Mouse (Mus musculus) neural tube, embryonic 15.5 days (tissue): ENCODE data around the gene Gm10662. TPM values are rescaled to one million over a fixed set of nuclear protein-coding genes. Genes with fewer than 3 reads are reported as not detected.
"Not testable (repeated sequence)": the region's sequence is repeated elsewhere in the genome, so short reads cannot be mapped to it uniquely, and the experiment has no call there.

Experiments
- ATAC-seq: fragments of 200-750 bp; cut with Nextera tagmentation; 2 replicates; pipeline ENCODE4 v1.8.0; 2017; ENCODE audit warnings: mild to moderate bottlenecking, moderate TSS enrichment, moderate library complexity; ENCODE audit not compliant: low FRiP score
- H3K27ac ChIP-seq: fragments of 300-500 bp; sonication (generic); replicated peaks from 2 replicates; pipeline ENCODE4 v1.5.1; 2015; ENCODE audit warnings: mild to moderate bottlenecking, inconsistent platforms
- H3K27me3 ChIP-seq: fragments of 300-500 bp; sonication (generic); replicated peaks from 2 replicates; pipeline ENCODE4 v1.6.1; 2015; ENCODE audit warnings: inconsistent platforms
- H3K36me3 ChIP-seq: fragments of 300-500 bp; sonication (generic); 2 replicates; pipeline ENCODE4 v1.6.1; 2015; ENCODE audit warnings: inconsistent platforms
- H3K4me1 ChIP-seq: fragments of 300-500 bp; sonication (generic); 2 replicates; pipeline ENCODE4 v1.6.1; 2015; ENCODE audit warnings: inconsistent platforms
- H3K4me2 ChIP-seq: fragments of 300-500 bp; sonication (generic); 2 replicates; pipeline ENCODE4 v1.6.1; 2015; ENCODE audit warnings: inconsistent platforms, mild to moderate bottlenecking, moderate library complexity
- H3K4me3 ChIP-seq: fragments of 300-500 bp; sonication (generic); replicated peaks from 2 replicates; pipeline ENCODE4 v1.5.1; 2015; ENCODE audit warnings: mild to moderate bottlenecking, inconsistent platforms
- H3K9ac ChIP-seq: fragments of 300-500 bp; sonication (generic); replicated peaks from 2 replicates; pipeline ENCODE4 v1.6.1; 2015; ENCODE audit warnings: mild to moderate bottlenecking, inconsistent platforms
- H3K9me3 ChIP-seq: fragments of 300-500 bp; sonication (generic); replicated peaks from 2 replicates; pipeline ENCODE4 v1.6.1; 2016; ENCODE audit warnings: inconsistent platforms
- WGBS: fragments of 180-500 bp; shearing (Covaris S2); methylation state at CpG from one replicate; pipeline ENCODE4 v1.1.7; 2015; ENCODE audit warnings: mixed read lengths; 5-methylcytosine and 5-hydroxymethylcytosine counted together
- polyA plus RNA-seq: library from polyadenylated mRNA; unstranded; fragments of >200 nt; fragmentation: Nextera tagmentation; extraction: Ambion mirVana; gene quantifications from 2 replicates; pipeline ENCODE4 v1.2.1, GENCODE M21; 2015

Gene Gm10662
- not detected in 2 replicates for polyA plus RNA-seq

DNA sequence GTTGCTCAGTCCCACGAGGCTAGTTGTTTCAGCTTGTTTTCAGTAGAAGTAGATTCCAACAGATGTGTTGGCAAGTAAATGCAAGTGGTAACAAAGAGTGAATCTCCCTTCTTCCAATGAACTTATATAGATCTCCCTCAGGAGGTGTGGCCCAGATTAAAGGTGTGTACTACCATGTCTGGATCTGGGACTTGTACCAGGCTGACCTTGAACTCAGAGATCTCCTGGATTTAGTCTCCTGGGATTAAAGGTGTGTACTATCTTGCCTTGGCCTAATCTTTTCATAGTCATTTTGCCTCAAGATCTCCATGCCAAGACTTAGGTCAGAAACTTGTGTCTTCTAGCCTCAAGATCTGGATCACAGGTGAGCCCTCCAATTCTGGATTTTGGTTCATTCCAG is at the start of gene Gm10662:
Gene Gm10662 (minus strand): TSS at position 101 of the 400 bp plus-strand sequence.
- not testable (repeated sequence) for H3K9me3 ChIP-seq, H3K36me3 ChIP-seq, H3K27ac ChIP-seq, ATAC-seq, H3K27me3 ChIP-seq, H3K4me2 ChIP-seq, H3K9ac ChIP-seq, H3K4me3 ChIP-seq, H3K4me1 ChIP-seq
- no CpG with 5 or more reads among the region's 1 CpGs for WGBS

DNA sequence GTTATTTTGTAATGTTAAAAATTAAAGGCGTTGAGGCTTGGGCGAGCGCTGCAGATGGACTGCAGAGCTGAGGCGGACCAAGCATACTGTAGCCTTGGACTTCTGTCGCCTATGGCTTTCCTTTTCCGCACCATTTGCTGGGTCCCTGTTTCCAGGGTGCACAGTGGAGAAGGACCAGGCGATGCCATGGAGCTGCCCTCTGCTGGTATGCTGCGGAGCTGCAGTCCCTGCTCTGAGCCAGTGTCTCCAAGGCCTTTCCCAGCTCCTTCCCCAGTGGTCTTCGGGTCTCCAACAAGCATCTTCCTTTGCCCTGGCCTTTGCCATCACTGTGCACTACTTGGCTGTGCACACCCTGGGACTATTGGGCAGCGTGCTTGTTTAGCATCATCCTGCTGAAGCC is 19.2 kb upstream of the Gm10662 start:
- not testable (repeated sequence) for H3K4me2 ChIP-seq, H3K27ac ChIP-seq, H3K4me3 ChIP-seq, ATAC-seq, H3K9ac ChIP-seq, H3K4me1 ChIP-seq, H3K36me3 ChIP-seq, H3K27me3 ChIP-seq, H3K9me3 ChIP-seq
- 84% methylated on average over 10 of the region's 10 CpGs for WGBS

Other genes with a start within 250 kb of the Gm10662 start
- not detected in 2 replicates for gene Gm4214, start 159.8 kb downstream of the Gm10662 start, polyA plus RNA-seq
- not detected in 2 replicates for gene Gm4216, start 124.6 kb downstream of the Gm10662 start, polyA plus RNA-seq
- gene Vmn1r163, start 88.9 kb downstream of the Gm10662 start, polyA plus RNA-seq = not detected in 2 replicates
- not detected in 2 replicates for gene Gm8720, start 77.0 kb downstream of the Gm10662 start, polyA plus RNA-seq
- not detected in 2 replicates for gene Vmn1r165, start 72.9 kb upstream of the Gm10662 start, polyA plus RNA-seq
- gene Vmn1r166, start 107.2 kb upstream of the Gm10662 start, polyA plus RNA-seq = not detected in 2 replicates
- gene Gm6902, start 134.4 kb upstream of the Gm10662 start, polyA plus RNA-seq = not detected in 2 replicates
- not detected in 2 replicates for gene Nlrp4e, start 156.7 kb upstream of the Gm10662 start, polyA plus RNA-seq
- not detected in 2 replicates for gene Nlrp5, start 241.4 kb upstream of the Gm10662 start, polyA plus RNA-seq